Mouse (Mus musculus): ENCODE measurements around the gene Irx3. TPM values are rescaled to one million over a fixed set of nuclear protein-coding genes. Genes with fewer than 3 reads are reported as not detected.

Gene Irx3
- polyA plus RNA-seq, 1 experiment: 17.4 TPM

GRCm38 (mm10) chr8:91802401-91803322 lies 795 bp upstream of the Irx3 start:
- Histone ChIP-seq H3K27ac (ENCODE audit: insufficient read depth, low read length) (no peak overlapping the region), H3K4me1 (ENCODE audit: control insufficient read depth, insufficient read depth, low read length) (no peaks in the 10 kb centered on the region), H3K4me3 (ENCODE audit: insufficient read depth, low read length) (peak overlapping the region; percentile 16)
- TF ChIP-seq CTCF (IDR thresholded peaks at IDR 0.05; ENCODE audit: borderline replicate concordance, insufficient read depth, low read length) (no peak), POLR2A (IDR thresholded peaks at IDR 0.05; ENCODE audit: low read depth, low read length) (no peak)

GRCm38 (mm10) chr8:91801241-91801811 lies 541 bp downstream of the Irx3 start:
- H3K27ac ChIP-seq (ENCODE audit: insufficient read depth, low read length): peak overlapping the region; percentile 85
- peak overlapping the region; percentile 68 for H3K4me3 ChIP-seq (ENCODE audit: insufficient read depth, low read length)
- no peaks in the 10 kb centered on the region for H3K4me1 ChIP-seq (ENCODE audit: control insufficient read depth, insufficient read depth, low read length)
- TF ChIP-seq POLR2A (IDR thresholded peaks at IDR 0.05; ENCODE audit: low read depth, low read length) (peak; percentile 56), CTCF (IDR thresholded peaks at IDR 0.05; ENCODE audit: borderline replicate concordance, insufficient read depth, low read length) (no peak)

DNA sequence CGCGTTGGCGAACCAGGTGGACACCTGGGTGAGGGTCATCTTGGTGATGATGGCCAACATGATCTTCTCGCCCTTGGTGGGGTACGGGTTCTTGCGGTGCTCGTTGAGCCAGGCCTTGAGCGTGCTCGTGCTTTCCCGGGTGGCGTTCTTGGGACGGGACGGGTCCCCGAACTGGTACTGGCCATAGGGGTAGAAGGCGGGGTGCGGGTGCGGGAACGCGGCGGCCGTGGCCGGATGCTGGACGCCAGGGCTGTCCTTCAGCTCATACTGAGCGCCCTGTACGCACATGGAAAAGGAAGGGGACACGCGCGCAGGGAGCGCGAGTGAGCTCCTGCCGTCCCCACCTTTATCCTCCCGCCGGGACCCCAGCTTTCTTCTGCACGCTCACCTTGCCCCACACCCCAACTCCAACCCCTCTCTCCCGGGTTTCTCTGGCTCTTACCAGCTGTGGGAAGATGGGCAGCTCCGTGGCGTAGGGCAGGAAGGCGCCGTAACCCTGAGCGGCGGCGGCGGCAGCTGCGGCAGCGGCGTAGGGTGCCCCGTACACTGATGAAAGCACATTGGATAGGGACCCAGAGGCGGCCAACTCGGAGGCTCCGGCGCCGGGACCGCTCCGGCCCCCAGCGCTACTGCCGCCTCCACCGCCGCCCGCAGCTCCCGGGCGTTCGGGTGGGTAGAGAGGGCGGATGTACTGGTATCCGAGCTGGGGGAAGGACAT lies 1.2 kb downstream of the Irx3 start:
- peak overlapping the region; percentile 85 for H3K27ac ChIP-seq (ENCODE audit: insufficient read depth, low read length)
- TF ChIP-seq POLR2A (IDR thresholded peaks at IDR 0.05; ENCODE audit: low read depth, low read length): no peak; the same call in 1 of the 2 replicates
- TF ChIP-seq CTCF (IDR thresholded peaks at IDR 0.05; ENCODE audit: borderline replicate concordance, insufficient read depth, low read length): no peak
- peak overlapping the region; percentile 68 for H3K4me3 ChIP-seq (ENCODE audit: insufficient read depth, low read length)
- H3K4me1 ChIP-seq (ENCODE audit: control insufficient read depth, insufficient read depth, low read length): no peaks in the 10 kb centered on the region

DNA sequence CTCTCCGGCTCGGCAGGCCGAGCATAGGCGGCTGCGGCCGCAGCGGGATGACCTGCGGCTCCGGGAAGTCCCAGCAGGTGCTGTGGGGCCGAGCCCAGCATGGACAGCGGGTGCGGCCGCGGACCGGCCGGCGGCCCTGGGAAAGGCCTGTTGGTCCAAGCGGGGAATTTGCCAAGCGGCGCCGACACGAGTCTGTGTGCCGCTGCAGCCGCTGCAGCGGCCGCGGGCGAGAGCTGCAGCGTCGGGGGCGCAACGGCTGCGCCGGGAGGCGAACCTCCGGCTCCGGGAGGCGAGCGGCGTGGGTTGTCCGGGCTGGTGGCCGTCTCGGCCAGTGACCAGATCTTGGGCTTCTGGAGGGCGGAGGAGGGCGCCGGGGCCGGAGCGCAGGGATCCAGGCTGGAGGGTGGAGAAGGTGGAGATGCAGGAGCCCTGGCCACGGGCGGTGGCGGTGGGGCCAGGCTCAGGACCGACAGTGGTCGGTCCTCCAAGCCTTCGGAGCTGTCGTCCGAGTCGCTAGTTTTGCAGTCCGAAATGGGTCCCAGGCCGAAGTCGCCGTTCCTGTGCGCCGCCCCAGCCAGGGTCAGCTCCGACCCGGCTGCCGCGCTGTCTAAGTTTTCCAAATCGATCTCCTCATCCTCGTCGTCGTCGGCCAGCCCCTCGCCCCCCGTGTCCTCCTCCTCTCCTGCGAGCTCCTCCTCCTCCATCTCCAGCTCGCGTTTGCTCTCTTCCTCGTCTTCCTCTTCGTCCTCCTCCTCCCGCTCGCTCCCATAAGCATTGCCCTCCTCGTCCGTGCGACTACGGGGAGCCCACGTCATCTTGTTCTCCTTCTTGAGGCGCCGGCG lies 2.0 kb downstream of the Irx3 start:
- peak overlapping the region; percentile 85 for H3K27ac ChIP-seq (ENCODE audit: insufficient read depth, low read length)
- H3K4me3 ChIP-seq (ENCODE audit: insufficient read depth, low read length): peak overlapping the region; percentile 68
- no peaks in the 10 kb centered on the region for H3K4me1 ChIP-seq (ENCODE audit: control insufficient read depth, insufficient read depth, low read length)
- TF ChIP-seq CTCF (IDR thresholded peaks at IDR 0.05; ENCODE audit: borderline replicate concordance, insufficient read depth, low read length) (no peak), POLR2A (IDR thresholded peaks at IDR 0.05; ENCODE audit: low read depth, low read length) (peak; percentile 37)

- TF ChIP-seq POLR2A (IDR thresholded peaks at IDR 0.05; ENCODE audit: low read depth, low read length) (no peak), CTCF (IDR thresholded peaks at IDR 0.05; ENCODE audit: borderline replicate concordance, insufficient read depth, low read length) (no peak)
- Histone ChIP-seq H3K27ac (ENCODE audit: insufficient read depth, low read length) (no peak overlapping the region), H3K4me3 (ENCODE audit: insufficient read depth, low read length) (peak overlapping the region; percentile 68), H3K4me1 (ENCODE audit: control insufficient read depth, insufficient read depth, low read length) (no peaks in the 10 kb centered on the region)
These were observed 2.8 kb downstream of the Irx3 start for GRCm38 (mm10) chr8:91799016-91799581.

DNA sequence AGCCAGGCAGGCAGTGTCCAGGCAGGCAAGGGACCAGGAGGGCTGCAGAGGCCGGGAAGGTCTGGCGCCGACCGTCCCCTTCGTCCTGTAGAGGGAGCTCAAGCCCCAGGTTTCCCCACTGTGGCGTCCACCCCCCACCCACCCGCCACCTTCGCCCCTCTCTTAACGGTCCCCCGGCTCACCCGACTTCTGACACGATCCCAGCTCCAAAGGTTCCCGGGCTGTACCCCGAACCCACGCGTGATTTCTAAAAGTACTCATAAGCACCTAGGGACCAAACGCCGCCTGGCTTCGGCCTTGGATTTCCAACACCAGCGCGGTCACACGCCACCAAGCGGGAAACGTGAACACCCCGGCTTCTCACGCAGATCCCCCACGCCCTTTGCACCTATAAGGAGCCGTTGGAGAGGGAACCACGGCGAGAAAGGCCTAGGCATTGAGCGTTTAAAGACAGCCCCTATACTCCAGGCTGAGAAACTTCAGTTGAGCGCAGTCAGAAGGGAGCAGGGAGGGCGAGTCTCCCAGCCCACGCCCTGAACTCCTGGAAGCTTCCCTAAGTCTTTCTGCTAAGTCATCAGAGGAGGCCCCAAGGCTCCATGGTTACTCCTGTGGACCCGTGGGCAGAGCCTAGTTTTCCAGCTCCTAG lies 4.1 kb downstream of the Irx3 start:
- Histone ChIP-seq H3K27ac (ENCODE audit: insufficient read depth, low read length) (peak overlapping the region; percentile 23; the same call in 1 of the 2 replicates), H3K4me3 (ENCODE audit: insufficient read depth, low read length) (peak overlapping the region; percentile 11), H3K4me1 (ENCODE audit: control insufficient read depth, insufficient read depth, low read length) (no peaks in the 10 kb centered on the region)
- peak; percentile 23; the same call in 1 of the 2 replicates for TF ChIP-seq POLR2A (IDR thresholded peaks at IDR 0.05; ENCODE audit: low read depth, low read length)
- TF ChIP-seq CTCF (IDR thresholded peaks at IDR 0.05; ENCODE audit: borderline replicate concordance, insufficient read depth, low read length): peak; percentile 65; the same call in 1 of the 2 replicates

DNA sequence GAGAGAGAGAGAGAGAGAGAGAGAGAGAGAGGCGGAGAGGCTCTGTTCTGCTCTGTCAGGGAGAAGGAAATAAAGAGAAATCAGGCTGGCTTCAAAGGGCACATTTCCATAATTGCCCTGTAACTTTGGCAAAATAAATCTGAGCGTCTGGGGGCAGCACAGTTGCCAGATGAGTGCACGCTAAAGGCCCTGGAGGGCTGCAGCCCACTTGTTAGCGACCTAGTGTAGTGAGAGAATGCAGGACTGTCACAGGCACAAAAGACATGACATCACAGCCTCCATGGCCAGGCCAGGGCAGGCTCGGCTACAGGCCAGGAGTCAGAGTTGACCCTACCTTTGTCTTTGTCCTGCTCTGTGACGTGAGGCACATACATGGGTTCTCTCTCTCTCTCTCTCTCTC lies 8.0 kb downstream of the Irx3 start:
- H3K27ac ChIP-seq (ENCODE audit: insufficient read depth, low read length): no peak overlapping the region
- H3K4me1 ChIP-seq (ENCODE audit: control insufficient read depth, insufficient read depth, low read length): no peaks in the 10 kb centered on the region
- no peak overlapping the region for H3K4me3 ChIP-seq (ENCODE audit: insufficient read depth, low read length)
- TF ChIP-seq CTCF (IDR thresholded peaks at IDR 0.05; ENCODE audit: borderline replicate concordance, insufficient read depth, low read length) (no peak), POLR2A (IDR thresholded peaks at IDR 0.05; ENCODE audit: low read depth, low read length) (no peak)

GRCm38 (mm10) chr8:91787194-91787895 lies 14.5 kb downstream of the Irx3 start:
- Histone ChIP-seq H3K4me3 (ENCODE audit: insufficient read depth, low read length) (no peak overlapping the region), H3K27ac (ENCODE audit: insufficient read depth, low read length) (no peak overlapping the region), H3K4me1 (ENCODE audit: control insufficient read depth, insufficient read depth, low read length) (no peaks in the 10 kb centered on the region)
- no peak for TF ChIP-seq POLR2A (IDR thresholded peaks at IDR 0.05; ENCODE audit: low read depth, low read length)
- TF ChIP-seq CTCF (IDR thresholded peaks at IDR 0.05; ENCODE audit: borderline replicate concordance, insufficient read depth, low read length): no peak

Measured in embryonic fibroblast, embryonic 13.5 days (primary cell).